Mouse (Mus musculus) gastrocnemius, adult 18-20 months (tissue): ENCODE results near the gene Scgb2b3. TPM values are rescaled to one million over a fixed set of nuclear protein-coding genes. Genes with fewer than 3 reads are reported as not detected.

Experiments
- DNase-seq: peaks from one replicate; pipeline ENCODE4 v3.0.0; 2021; ENCODE audit warnings: low spot score
- long read RNA-seq, 2 experiments: library from polyadenylated mRNA; stranded (forward); transcript quantifications; one replicate each; pipeline ENCODE4 v2.0.0; 2021
- total RNA-seq, 2 experiments: library from RNA; stranded (reverse); gene quantifications; 2 replicates each; pipeline ENCODE4 v1.2.3; 2021

Gene Scgb2b3
- total RNA-seq: not detected
- long read RNA-seq, experiment 1: 0 reads
- long read RNA-seq, experiment 2: 0 reads

DNA sequence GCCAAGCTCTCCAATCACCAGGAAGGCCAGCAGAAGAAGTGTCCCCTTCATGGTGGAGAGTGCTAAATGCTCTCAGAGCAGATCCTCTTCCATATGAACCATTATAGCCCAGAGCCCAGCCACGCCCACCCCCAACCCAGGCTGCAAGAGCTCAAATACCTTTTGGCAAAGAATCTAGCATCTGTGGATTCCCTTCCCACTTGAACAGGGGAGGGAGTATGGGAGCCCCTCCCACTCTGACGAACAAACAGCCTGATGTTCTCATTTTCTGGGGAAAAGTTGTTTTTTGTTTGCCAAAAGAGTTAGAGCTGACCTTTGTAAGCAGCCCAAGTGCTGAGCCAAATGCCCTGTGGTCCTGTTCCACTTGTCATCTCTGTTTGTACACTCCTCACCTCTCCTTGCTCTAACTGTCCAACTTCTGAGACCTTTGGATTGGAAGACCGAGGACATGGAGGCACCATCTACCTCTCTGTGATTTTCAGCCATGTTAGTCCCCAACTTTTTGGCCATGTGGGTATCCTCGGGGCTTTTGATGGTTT, at the start of gene Scgb2b3:
Scgb2b3 (minus strand) TSS at position 51 of the 539 bp plus-strand sequence.
- no peak for DNase-seq

GRCm38 (mm10) chr7:31375292-31375691, 13.4 kb upstream of the Scgb2b3 start, which contains the start of gene Scgb1b3:
Scgb1b3 (plus strand) TSS chr7:31375592.
- DNase-seq: no peak

Other genes with a start within 250 kb of the Scgb2b3 start
- gene Hpn, start 246.8 kb downstream of the Scgb2b3 start, total RNA-seq: 10 to 100 TPM; 15.0 to 20.7 TPM
- gene Scn1b, start 235.1 kb downstream of the Scgb2b3 start, total RNA-seq: 100 to 1,000 TPM; 924 to 953 TPM
- gene Gramd1a, start 206.2 kb downstream of the Scgb2b3 start, total RNA-seq: 10 to 100 TPM; 35.7 to 37.1 TPM
- not detected for gene Scgb2b2, start 71.6 kb downstream of the Scgb2b3 start, total RNA-seq
- not detected for gene Scgb1b2, start 70.3 kb downstream of the Scgb2b3 start, total RNA-seq
- gene Scgb1b3, start 13.5 kb upstream of the Scgb2b3 start, total RNA-seq: not detected